Mouse (Mus musculus): ENCODE data around the gene 1700125H20Rik.
"Not testable (repeated sequence)": the region's sequence is repeated elsewhere in the genome, so short reads cannot be mapped to it uniquely, and the experiment has no call there.

Gene 1700125H20Rik

DNA sequence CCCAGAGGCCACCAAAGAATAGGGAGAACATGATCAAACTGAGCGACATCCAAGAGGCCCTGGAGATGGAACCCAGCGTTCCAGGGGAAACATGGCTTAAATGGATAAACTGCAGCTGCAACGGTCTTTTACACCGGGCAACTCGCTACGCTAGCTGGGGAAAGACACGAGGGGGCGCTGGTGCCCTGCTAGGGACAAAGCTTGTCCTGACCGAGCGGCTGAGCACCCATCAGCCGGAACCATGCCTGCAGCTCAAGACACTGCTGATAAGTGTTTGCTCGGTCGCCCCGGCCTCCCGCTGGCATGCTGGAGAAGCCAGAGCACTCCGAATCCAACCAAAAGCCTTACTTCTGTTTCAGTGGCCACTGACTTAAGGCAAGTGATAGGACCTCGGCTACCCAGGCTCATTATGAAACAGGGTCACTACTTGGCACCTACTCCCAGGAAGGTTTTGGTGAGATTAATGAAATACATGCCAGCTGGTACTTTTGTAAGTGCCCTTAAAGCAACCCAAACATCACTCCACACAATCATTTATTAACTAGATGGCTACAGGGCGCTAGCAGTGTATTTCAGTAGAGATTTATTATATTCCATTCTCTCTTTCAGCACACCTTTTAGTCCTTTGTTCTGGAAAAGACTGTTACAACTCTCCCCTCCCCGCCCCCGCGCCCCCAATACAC lies at the start of gene 1700125H20Rik:
1700125H20Rik (plus strand) TSS at position 347 of the 683 bp plus-strand sequence.
- DNase-seq: peak; percentile 65 to 66

GRCm38 (mm10) chr11:85122073-85122472 lies 48.1 kb upstream of the 1700125H20Rik start:
- DNase-seq: no peak

GRCm38 (mm10) chr11:85123267-85123992 lies 46.8 kb upstream of the 1700125H20Rik start:
- DNase-seq: no peak

- DNase-seq: no peak
These were observed 43.7 kb upstream of the 1700125H20Rik start for GRCm38 (mm10) chr11:85126257-85127102.

- DNase-seq: no peak
These were observed 41.3 kb upstream of the 1700125H20Rik start for GRCm38 (mm10) chr11:85128883-85129282.

DNA sequence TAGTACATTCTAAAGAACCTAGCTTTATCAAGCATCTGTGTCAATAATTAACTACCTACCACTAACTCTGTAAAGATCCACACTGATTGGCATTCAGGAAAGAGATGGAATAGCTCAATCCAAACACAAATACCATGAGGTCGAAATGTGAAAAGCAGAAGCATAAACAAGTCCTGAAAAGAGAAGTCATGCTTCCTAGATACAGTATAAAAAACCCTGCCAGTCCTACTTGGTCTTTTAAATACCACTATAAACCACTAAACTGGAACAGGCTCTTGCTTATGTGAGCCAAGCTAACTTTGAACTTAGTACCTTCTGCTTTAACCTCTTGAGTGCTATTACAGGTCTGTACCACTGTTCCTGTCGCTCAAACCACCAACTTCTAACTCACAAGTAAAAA lies 38.7 kb upstream of the 1700125H20Rik start:
- no peak for DNase-seq

DNA sequence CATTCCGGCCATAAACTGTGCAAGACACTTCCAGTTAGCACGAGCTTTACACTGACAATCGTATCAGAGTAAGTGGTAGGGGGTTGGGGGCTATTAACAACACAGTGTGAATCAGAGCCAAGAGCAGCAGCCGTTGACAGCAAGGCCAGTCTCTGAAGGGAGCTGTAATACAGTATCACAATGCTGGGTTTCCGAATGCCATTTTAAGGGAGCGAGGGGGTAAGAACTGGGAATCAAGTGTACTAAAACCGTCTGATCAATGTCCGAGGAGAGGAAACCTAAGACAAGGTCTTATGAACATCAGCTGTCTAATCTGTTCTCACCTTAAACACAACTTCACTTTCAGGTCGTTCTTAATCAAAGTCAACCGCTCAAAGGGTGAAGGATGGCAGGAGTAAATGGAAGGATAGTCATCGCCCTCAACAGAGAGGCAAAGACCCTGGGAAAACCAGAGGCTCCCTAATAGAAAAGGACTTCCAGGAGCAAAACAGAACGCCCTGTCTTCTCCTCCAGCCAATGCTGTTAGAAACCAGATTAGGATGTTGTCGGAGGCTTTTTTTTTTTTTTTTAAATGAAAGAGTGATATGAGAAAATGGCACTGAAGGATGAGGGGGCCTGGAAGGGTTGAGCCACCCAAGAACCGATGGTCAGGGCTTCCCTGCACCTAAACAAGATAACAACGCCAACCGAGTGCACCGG lies 31.3 kb upstream of the 1700125H20Rik start:
- peak in 1 of 2 experiments; percentile 4 for DNase-seq

DNA sequence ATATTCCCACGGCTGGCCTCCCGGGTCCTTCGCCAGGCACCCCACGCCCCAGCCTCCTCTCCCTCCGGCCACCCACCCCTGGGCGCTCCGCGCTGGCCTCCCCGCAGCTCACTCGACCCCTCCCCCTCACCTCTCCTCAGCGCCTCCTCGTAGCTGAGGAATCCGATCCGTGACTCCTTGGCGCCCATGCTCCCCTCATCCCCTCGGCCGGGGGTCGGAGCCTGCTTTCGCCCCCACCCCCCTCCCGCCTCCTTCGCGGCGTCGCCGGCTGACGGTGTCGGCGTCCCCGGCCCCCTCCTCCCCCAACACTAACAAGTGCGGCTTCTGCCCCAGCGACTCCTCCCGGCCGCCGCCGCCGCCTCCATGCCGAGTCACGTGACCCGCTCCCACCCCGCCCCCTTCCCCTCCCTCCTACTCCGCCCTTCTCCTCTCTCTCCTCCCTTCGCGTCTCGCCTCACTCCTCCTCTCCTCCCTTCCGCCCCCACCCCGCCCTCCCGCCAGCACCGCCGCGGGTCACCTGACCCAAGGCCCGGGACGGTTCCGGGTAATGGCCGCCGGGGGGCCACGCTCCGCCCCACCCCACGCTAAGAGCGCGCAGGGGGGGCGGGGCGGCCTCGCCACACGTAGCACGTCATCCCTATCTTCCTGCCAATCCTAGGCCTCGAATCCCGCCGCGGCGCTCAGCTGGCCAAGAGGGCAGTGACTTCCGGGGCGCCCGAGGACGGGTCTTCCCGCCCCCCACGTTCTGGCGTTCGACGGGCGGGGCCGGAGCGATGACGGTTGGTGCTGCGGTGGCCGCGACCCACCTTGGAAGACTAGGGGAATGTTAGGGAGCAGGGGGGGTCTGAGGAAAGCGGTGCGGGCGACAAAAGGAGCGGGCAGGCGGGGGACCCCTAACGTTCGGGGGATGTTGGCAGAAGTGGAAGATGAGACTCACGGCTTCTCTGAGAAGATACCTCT lies 30.3 kb upstream of the 1700125H20Rik start, which contains the start of gene Usp32:
Usp32 (minus strand) TSS at position 581 of the 960 bp plus-strand sequence.
- DNase-seq: peak; percentile 95 to 97

DNA sequence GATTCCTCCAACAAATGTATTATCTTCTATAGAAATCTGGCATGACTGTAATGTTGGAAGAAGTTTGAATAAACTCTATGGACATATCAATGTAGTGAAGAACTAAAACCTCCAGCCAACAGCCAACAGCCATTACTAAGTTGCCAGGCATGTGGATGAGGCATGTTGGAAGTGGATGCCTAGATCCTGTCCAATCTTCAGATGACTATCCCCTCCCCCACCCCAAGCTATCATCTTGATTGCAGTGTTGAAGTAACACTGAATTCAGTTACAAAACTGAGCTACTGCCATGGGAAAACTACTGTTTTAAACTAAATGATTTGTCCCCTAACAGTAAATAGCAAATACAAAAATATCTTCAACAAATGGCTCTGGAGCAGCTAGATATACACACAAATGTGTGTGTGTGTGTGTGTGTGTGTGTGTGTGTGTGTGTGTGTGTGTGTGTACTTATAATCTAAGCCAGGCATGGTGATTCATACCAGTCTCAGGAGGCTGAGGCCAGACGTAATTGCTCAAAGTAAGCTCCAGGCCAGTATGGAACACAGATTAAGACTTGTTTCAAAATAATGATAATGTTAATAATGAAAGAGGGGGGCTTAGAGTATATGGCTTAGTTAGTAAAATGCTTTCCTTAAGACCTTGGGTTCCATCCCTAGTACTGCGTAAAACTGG lies 17.8 kb upstream of the 1700125H20Rik start:
- no peak for DNase-seq

DNA sequence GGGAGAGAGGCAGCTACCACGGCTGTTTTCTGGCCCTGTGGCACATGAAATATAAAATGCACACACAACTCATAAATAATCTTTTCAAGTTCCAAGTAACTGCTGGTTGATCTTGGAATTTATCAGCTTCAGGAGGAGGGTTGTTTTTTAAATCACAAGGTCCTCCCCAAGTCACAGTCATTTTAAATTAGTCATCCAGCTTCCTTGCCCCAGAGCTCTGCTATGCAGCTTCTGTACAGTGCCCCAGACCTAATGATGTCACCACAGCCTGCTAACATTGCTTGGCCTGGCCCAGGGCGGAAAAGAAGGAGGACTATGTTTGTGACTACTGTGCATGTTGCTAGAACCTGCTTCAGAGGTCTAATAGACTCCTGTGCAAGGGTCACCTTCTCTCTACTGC lies 12.9 kb upstream of the 1700125H20Rik start:
- no peak for DNase-seq

- DNase-seq: not testable (repeated sequence)
These were observed 7.2 kb upstream of the 1700125H20Rik start for GRCm38 (mm10) chr11:85163014-85163413.

- no peak for DNase-seq
These were observed 5.8 kb upstream of the 1700125H20Rik start for GRCm38 (mm10) chr11:85164371-85164770.

- DNase-seq: no peak
These were observed 2.7 kb upstream of the 1700125H20Rik start for GRCm38 (mm10) chr11:85167503-85167902.

DNA sequence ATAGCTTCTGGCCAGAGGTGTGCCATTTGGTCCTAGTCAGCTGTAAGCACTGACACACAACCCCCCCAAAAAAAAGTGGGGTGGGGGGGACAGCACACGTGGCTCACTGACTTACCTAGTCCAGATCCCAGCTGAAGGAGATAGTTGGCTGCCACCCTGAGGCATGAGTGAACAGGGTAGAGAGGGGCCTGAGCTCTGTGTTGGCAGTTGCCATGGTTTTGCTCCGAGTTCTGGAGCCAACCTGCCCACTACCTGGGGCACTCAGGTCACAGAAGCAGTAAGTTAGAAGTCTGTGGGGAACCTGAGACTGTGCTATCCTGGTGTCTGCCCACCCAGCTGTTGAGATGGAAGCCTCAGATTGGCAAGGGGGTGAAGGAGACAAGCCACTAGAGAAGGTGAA lies 629 bp downstream of the 1700125H20Rik start:
- no peak for DNase-seq

DNA sequence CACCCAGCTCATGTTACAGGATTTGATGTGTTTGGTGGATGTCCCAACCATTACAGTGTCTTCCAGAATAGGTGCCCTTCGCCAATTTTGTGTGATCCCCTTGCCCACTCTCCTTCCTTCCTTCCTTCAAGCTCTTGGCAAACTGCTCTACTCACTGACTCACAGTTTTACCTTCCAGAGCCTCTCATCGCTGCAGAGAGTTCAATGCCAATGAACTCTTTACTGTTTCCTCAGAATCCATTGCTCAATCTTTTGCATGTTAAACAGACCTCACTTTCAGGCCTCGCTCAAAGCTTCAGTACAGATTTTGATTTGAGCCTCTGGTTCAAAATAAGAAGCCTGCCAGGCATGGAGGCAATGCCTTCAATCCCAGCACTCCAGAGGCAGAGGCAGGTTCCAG lies 5.7 kb downstream of the 1700125H20Rik start:
- DNase-seq: no peak

GRCm38 (mm10) chr11:85177761-85178160 lies 7.6 kb downstream of the 1700125H20Rik start:
- DNase-seq: no peak

DNA sequence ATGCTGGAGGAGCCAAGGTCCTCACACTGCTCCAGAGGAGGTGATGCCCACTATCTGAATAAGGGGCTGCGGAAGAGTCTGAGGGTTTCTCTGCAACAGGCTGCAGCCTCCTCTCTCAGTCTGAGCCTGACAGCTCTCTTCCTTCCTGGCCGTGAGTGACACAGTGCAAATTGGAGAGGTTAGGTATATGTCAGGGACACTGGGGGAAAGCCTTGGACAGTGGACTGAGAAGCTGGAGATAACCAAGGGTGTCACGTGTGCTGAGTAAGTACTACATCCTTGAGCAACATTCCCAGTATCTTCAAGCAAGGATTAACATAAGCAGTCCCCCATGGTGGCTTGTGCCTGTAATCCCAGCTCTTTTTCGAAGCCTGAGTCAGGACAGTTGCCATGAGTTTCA lies 8.2 kb downstream of the 1700125H20Rik start:
- DNase-seq: no peak

DNA sequence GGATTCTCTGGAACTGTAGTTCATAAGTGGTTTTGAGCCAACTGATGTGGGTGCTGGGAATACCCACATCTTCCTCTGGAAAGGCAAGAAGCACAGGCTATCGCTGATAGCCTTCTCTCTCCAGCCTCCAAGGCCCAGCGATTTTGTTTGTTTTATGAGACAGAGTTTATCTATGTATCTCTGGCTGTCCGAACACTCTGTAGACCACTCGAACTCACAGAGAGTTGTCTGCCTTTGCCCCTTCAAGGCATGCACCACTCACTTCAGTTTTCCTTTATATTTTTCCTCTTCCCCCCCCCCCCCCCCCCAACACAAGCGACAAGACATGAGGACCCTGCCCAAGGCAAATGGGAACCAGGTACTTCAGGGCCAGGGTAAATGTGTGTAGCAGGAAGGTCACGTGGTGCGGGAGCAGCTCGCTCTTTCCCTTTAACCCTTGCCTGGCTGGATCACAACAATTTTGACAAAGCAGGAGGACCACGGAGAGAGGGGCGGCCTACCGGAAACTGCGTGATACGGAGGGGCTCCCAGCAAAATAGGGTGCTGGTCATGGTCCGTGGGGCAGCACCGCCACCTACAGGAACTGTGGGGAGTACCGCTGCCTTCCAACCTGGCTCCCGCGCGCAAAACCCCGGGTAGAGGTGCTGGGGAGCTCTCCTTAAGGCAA lies 12.5 kb downstream of the 1700125H20Rik start:
- DNase-seq: peak; percentile 64 to 73

GRCm38 (mm10) chr11:85183284-85183779 lies 13.1 kb downstream of the 1700125H20Rik start:
- DNase-seq: no peak

DNA sequence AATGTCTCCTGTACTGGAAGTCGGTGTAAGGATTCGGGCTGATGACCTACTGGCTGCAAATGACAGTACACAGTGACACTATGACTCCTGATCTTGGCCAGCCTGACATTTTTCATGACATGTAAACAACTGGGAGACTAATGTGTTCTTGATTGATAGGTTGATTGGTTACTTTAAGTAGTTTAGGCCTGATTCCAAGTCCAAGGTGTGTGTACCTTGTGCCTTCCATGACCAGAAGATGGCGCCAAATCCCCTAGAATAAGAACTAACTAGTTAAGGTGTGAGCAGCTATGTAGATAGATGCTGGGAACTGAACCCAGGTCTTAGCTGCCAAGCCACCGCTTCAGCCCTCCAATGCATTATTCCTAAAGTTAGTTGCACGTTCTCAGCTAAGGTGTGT lies 13.9 kb downstream of the 1700125H20Rik start:
- peak; percentile 14 to 29 for DNase-seq

All from thymus, adult 18-20 months (tissue).